20 mouse cellular contexts compared by ENCODE assay signal in genomic region chr1:75516703-75517380, GRCm38 (mm10). TPM values are rescaled to one million over a fixed set of nuclear protein-coding genes. Genes with fewer than 3 reads are reported as not detected.
DNase-seq lines count a peak whose midpoint lies in the region; ATAC-seq and TF ChIP-seq lines count a peak whose summit lies in the region.
"Had no signal": no experiment of that assay in that cellular context is flagged by ENCODE, and none has a peak within 500 bp of the region (broad histone marks: within the 10 kb centered on the region; RNA-seq: fewer than 3 reads in every experiment).

No protein-coding gene starts in this region.

- TF ChIP-seq EP300 in heart, postnatal 0 days (IDR thresholded peaks at IDR 0.05; ENCODE audit: low read depth) = no peak
- no peak for TF ChIP-seq EP300 in heart, adult 2 months (IDR thresholded peaks at IDR 0.05; ENCODE audit: insufficient read depth, low read depth, low read length)

- peak overlapping the region; percentile 55 for H3K27ac ChIP-seq in embryonic facial prominence, embryonic 13.5 days
- H3K27ac ChIP-seq in embryonic facial prominence, embryonic 10.5 days (replicated peaks) = no peak overlapping the region
- peak overlapping the region; percentile 65 for H3K27ac ChIP-seq in heart, postnatal 0 days (ENCODE audit: low read depth)
- no peak overlapping the region for H3K27ac ChIP-seq in heart, adult 2 months
- H3K27ac ChIP-seq: embryonic facial prominence, embryonic 15.5 days; forebrain, embryonic 10.5 days; liver, embryonic 15.5 days; macrophage; midbrain, embryonic 12.5 days had no signal

- 52% methylated on average over 15 of the region's 15 CpGs for WGBS in embryonic facial prominence, embryonic 13.5 days
- 82% methylated on average over 15 of the region's 15 CpGs for WGBS in embryonic facial prominence, embryonic 10.5 days
- WGBS in heart, postnatal 0 days = 39% methylated on average over 15 of the region's 15 CpGs
- 39% methylated on average over 15 of the region's 15 CpGs for WGBS in heart, adult 2 months

- H3K79me2 ChIP-seq in heart, adult 2 months (replicated peaks; ENCODE audit: control insufficient read depth, insufficient read depth, low read length) = no peaks in the 10 kb centered on the region

- intact Hi-C loops in heart, adult 2 months (cut with DNase I) = no loop called here

- H3K36me3 ChIP-seq in embryonic facial prominence, embryonic 13.5 days = no peaks in the 10 kb centered on the region
- no peaks in the 10 kb centered on the region for H3K36me3 ChIP-seq in embryonic facial prominence, embryonic 10.5 days (replicated peaks)
- no peaks in the 10 kb centered on the region for H3K36me3 ChIP-seq in heart, postnatal 0 days (replicated peaks; ENCODE audit: control insufficient read depth, insufficient read depth, low read length)
- H3K36me3 ChIP-seq in heart, adult 2 months (ENCODE audit: control insufficient read depth, insufficient read depth, low read length) = no peaks in the 10 kb centered on the region
- no peaks in the 10 kb centered on the region for H3K36me3 ChIP-seq in E14TG2a.4 (ENCODE audit: insufficient read depth, low read length)
- H3K36me3 ChIP-seq: embryonic facial prominence, embryonic 15.5 days; forebrain, embryonic 10.5 days; liver, embryonic 15.5 days; midbrain, embryonic 12.5 days had no signal

- no peak overlapping the region for H3K4me3 ChIP-seq in embryonic facial prominence, embryonic 13.5 days
- no peak overlapping the region for H3K4me3 ChIP-seq in embryonic facial prominence, embryonic 10.5 days
- no peak overlapping the region for H3K4me3 ChIP-seq in heart, postnatal 0 days (ENCODE audit: low read depth, low read length)
- no peak overlapping the region for H3K4me3 ChIP-seq in heart, adult 2 months
- peak overlapping the region; percentile 0; the same call in 1 of the 2 replicates for H3K4me3 ChIP-seq in E14TG2a.4 (replicated peaks; ENCODE audit: low read length)
- H3K4me3 ChIP-seq: embryonic facial prominence, embryonic 15.5 days; forebrain, embryonic 10.5 days; liver, embryonic 15.5 days; midbrain, embryonic 12.5 days had no signal

- no peaks in the 10 kb centered on the region for H3K9me3 ChIP-seq in embryonic facial prominence, embryonic 13.5 days
- H3K9me3 ChIP-seq in embryonic facial prominence, embryonic 10.5 days = no peaks in the 10 kb centered on the region
- H3K9me3 ChIP-seq in heart, postnatal 0 days (replicated peaks; ENCODE audit: control insufficient read depth, low read length) = no peaks in the 10 kb centered on the region
- H3K9me3 ChIP-seq in E14TG2a.4 (ENCODE audit: low read length) = no peaks in the 10 kb centered on the region
- H3K9me3 ChIP-seq: embryonic facial prominence, embryonic 15.5 days; forebrain, embryonic 10.5 days; liver, embryonic 15.5 days; midbrain, embryonic 12.5 days had no signal

- no peak for TF ChIP-seq CTCF in heart, postnatal 0 days (IDR thresholded peaks at IDR 0.05; ENCODE audit: low read depth)
- no peak for TF ChIP-seq CTCF in heart, adult 2 months (IDR thresholded peaks at IDR 0.05)
- no peak for TF ChIP-seq CTCF in E14TG2a.4 (conservative IDR thresholded peaks at IDR 0.05; ENCODE audit: low read length)

- TF ChIP-seq POLR2A in heart, adult 2 months (IDR thresholded peaks at IDR 0.05; ENCODE audit: insufficient read depth, low read depth, low read length) = no peak

- ATAC-seq in embryonic facial prominence, embryonic 13.5 days (ENCODE audit: insufficient number of reproducible peaks, insufficient read depth, low FRiP score, low TSS enrichment, low read depth) = no peak
- ATAC-seq in heart, postnatal 0 days (ENCODE audit: insufficient read depth, low read depth) = no peak
- ATAC-seq: activated CD4-positive, CD25-positive, alpha-beta regulatory T cell, adult 4 months; intestine, postnatal 0 days; Patski had no signal

- H3K4me2 ChIP-seq in embryonic facial prominence, embryonic 13.5 days = no peak overlapping the region
- no peak overlapping the region for H3K4me2 ChIP-seq in heart, postnatal 0 days (ENCODE audit: low read depth, low read length)
- H3K4me2 ChIP-seq: embryonic facial prominence, embryonic 15.5 days; liver, embryonic 15.5 days; midbrain, embryonic 12.5 days had no signal

- no peaks in the 10 kb centered on the region for H3K27me3 ChIP-seq in embryonic facial prominence, embryonic 13.5 days
- H3K27me3 ChIP-seq in embryonic facial prominence, embryonic 10.5 days (replicated peaks; ENCODE audit: low read depth, poor library complexity, severe bottlenecking) = no peaks in the 10 kb centered on the region
- H3K27me3 ChIP-seq in heart, postnatal 0 days (ENCODE audit: control insufficient read depth, insufficient read depth, low read length) = no peaks in the 10 kb centered on the region
- no peaks in the 10 kb centered on the region for H3K27me3 ChIP-seq in heart, adult 2 months (ENCODE audit: control insufficient read depth, insufficient read depth, low read length)
- no peaks in the 10 kb centered on the region for H3K27me3 ChIP-seq in E14TG2a.4 (ENCODE audit: insufficient read depth, low read length)
- H3K27me3 ChIP-seq: embryonic facial prominence, embryonic 15.5 days; liver, embryonic 15.5 days; midbrain, embryonic 12.5 days had no signal

- H3K4me1 ChIP-seq in embryonic facial prominence, embryonic 13.5 days = peaks cover 33% of the 10 kb centered on the region
- peaks cover 14% of the 10 kb centered on the region for H3K4me1 ChIP-seq in embryonic facial prominence, embryonic 10.5 days
- H3K4me1 ChIP-seq in heart, postnatal 0 days (ENCODE audit: control insufficient read depth, insufficient read depth) = peaks cover 33% of the 10 kb centered on the region
- no peaks in the 10 kb centered on the region for H3K4me1 ChIP-seq in heart, adult 2 months (ENCODE audit: control insufficient read depth, insufficient read depth, low read length)
- H3K4me1 ChIP-seq in E14TG2a.4 (replicated peaks; ENCODE audit: low read depth, low read length) = peaks cover 79% of the 10 kb centered on the region

- DNase-seq in embryonic facial prominence, embryonic 10.5 days (ENCODE audit: low spot score) = no peak
- DNase-seq in heart, postnatal 0 days (ENCODE audit: low spot score) = peak; percentile 49
- DNase-seq in heart, adult 2 months = no peak
- peak; percentile 23 for DNase-seq in heart, postnatal 4 days
- no peak for DNase-seq in frontal cortex, postnatal 25 days (ENCODE audit: low spot score in 2 of 2)
- DNase-seq: B cell, adult 2 months; cerebellum, adult 18-20 months; cerebellum, postnatal 36 days; thymus, adult 2 months had no signal

- H3K9ac ChIP-seq in embryonic facial prominence, embryonic 13.5 days = no peak overlapping the region
- H3K9ac ChIP-seq in heart, postnatal 0 days (replicated peaks; ENCODE audit: low read depth, low read length) = no peak overlapping the region
- no peak overlapping the region for H3K9ac ChIP-seq in heart, adult 2 months (ENCODE audit: low read depth, low read length)
- H3K9ac ChIP-seq: embryonic facial prominence, embryonic 15.5 days; liver, embryonic 15.5 days; midbrain, embryonic 12.5 days had no signal

RNA-seq across cellular contexts. Expression of gene Stk11ip, which starts 4.5 kb away (rescaled TPM):
- 22.0 and 22.5 TPM in 2 replicates for polyA plus RNA-seq in embryonic facial prominence, embryonic 13.5 days (2015; fragmentation: Nextera tagmentation; extraction: Ambion mirVana)
- polyA plus RNA-seq in embryonic facial prominence, embryonic 10.5 days (2016; fragmentation: Nextera tagmentation; extraction: Ambion mirVana) = 31.7 and 33.4 TPM in 2 replicates
- total RNA-seq in heart, postnatal 0 days (2014; rRNA removed; ENCODE audit: low replicate concordance) = 16.4 and 18.4 TPM in 2 replicates
- polyA plus RNA-seq in heart, postnatal 0 days (2015; fragmentation: Nextera tagmentation; extraction: Ambion mirVana) = 7.3 and 8.3 TPM in 2 replicates
- 1 to 10 TPM; 7.3 to 7.7 TPM for total RNA-seq in heart, adult 2 months (2021)
- 12.9 and 19.8 TPM in 2 replicates for polyA plus RNA-seq in heart, adult 2 months (2012; rRNA removed)
- 10 to 100 TPM; 15.7 to 16.7 TPM for total RNA-seq in heart, postnatal 4 days (2021)

RNA-seq across cellular contexts. Expression of gene Inha, which starts 10.0 kb away (rescaled TPM):
- polyA plus RNA-seq in embryonic facial prominence, embryonic 13.5 days (2015; fragmentation: Nextera tagmentation; extraction: Ambion mirVana) = 12.3 and 13.2 TPM in 2 replicates
- polyA plus RNA-seq in embryonic facial prominence, embryonic 10.5 days (2016; fragmentation: Nextera tagmentation; extraction: Ambion mirVana) = 2.3 and 3.1 TPM in 2 replicates
- total RNA-seq in heart, postnatal 0 days (2014; rRNA removed; ENCODE audit: low replicate concordance) = 5.7 and 8.2 TPM in 2 replicates
- 6.4 and 7.3 TPM in 2 replicates for polyA plus RNA-seq in heart, postnatal 0 days (2015; fragmentation: Nextera tagmentation; extraction: Ambion mirVana)
- 1 to 10 TPM; 4.1 to 4.3 TPM for total RNA-seq in heart, adult 2 months (2021)
- polyA plus RNA-seq in heart, adult 2 months (2012; rRNA removed) = 17.0 and 20.4 TPM in 2 replicates
- 10 to 100 TPM in 1 of 2 experiments, 1 to 10 TPM in 1; 10.0 to 10.3 TPM for total RNA-seq in heart, postnatal 4 days (2021)
- polyA plus RNA-seq: activated CD4-positive, CD25-positive, alpha-beta regulatory T cell, adult 4 months; macrophage had no signal

RNA-seq across cellular contexts. Expression of gene Obsl1, which starts 10.6 kb away (rescaled TPM):
- polyA plus RNA-seq in embryonic facial prominence, embryonic 13.5 days (2015; fragmentation: Nextera tagmentation; extraction: Ambion mirVana) = 62.3 and 67.1 TPM in 2 replicates
- polyA plus RNA-seq in embryonic facial prominence, embryonic 10.5 days (2016; fragmentation: Nextera tagmentation; extraction: Ambion mirVana) = 57.9 and 63.0 TPM in 2 replicates
- 293 and 367 TPM in 2 replicates for total RNA-seq in heart, postnatal 0 days (2014; rRNA removed; ENCODE audit: low replicate concordance)
- polyA plus RNA-seq in heart, postnatal 0 days (2015; fragmentation: Nextera tagmentation; extraction: Ambion mirVana) = 45.8 and 46.8 TPM in 2 replicates
- 100 to 1,000 TPM; 117 to 131 TPM for total RNA-seq in heart, adult 2 months (2021)
- 87.8 and 119 TPM in 2 replicates for polyA plus RNA-seq in heart, adult 2 months (2012; rRNA removed)
- total RNA-seq in heart, postnatal 4 days (2021) = 100 to 1,000 TPM; 196 to 210 TPM
- polyA plus RNA-seq: activated CD4-positive, CD25-positive, alpha-beta regulatory T cell, adult 4 months; macrophage had no signal

RNA-seq across cellular contexts. Expression of gene Slc4a3, which starts 29.2 kb away (rescaled TPM):
- polyA plus RNA-seq in embryonic facial prominence, embryonic 13.5 days (2015; fragmentation: Nextera tagmentation; extraction: Ambion mirVana) = 27.0 and 37.1 TPM in 2 replicates
- 15.7 and 18.0 TPM in 2 replicates for polyA plus RNA-seq in embryonic facial prominence, embryonic 10.5 days (2016; fragmentation: Nextera tagmentation; extraction: Ambion mirVana)
- 114 and 136 TPM in 2 replicates for total RNA-seq in heart, postnatal 0 days (2014; rRNA removed; ENCODE audit: low replicate concordance)
- 44.7 and 49.9 TPM in 2 replicates for polyA plus RNA-seq in heart, postnatal 0 days (2015; fragmentation: Nextera tagmentation; extraction: Ambion mirVana)
- total RNA-seq in heart, adult 2 months (2021) = 100 to 1,000 TPM; 241 to 300 TPM
- 182 and 222 TPM in 2 replicates for polyA plus RNA-seq in heart, adult 2 months (2012; rRNA removed)
- 100 to 1,000 TPM; 121 to 125 TPM for total RNA-seq in heart, postnatal 4 days (2021)

RNA-seq across cellular contexts. Expression of gene Tmem198, which starts 37.5 kb away (rescaled TPM):
- polyA plus RNA-seq in embryonic facial prominence, embryonic 13.5 days (2015; fragmentation: Nextera tagmentation; extraction: Ambion mirVana) = 1.1 and 1.5 TPM in 2 replicates
- polyA plus RNA-seq in embryonic facial prominence, embryonic 10.5 days (2016; fragmentation: Nextera tagmentation; extraction: Ambion mirVana) = 3.3 and 3.5 TPM in 2 replicates
- not detected in 2 replicates for total RNA-seq in heart, postnatal 0 days (2014; rRNA removed; ENCODE audit: low replicate concordance)
- 0.61 and 0.81 TPM in 2 replicates for polyA plus RNA-seq in heart, postnatal 0 days (2015; fragmentation: Nextera tagmentation; extraction: Ambion mirVana)
- total RNA-seq in heart, adult 2 months (2021) = under 1 TPM; 0.21 to 0.66 TPM
- 0.39 and 0.73 TPM in 2 replicates for polyA plus RNA-seq in heart, adult 2 months (2012; rRNA removed)
- 1 to 10 TPM in 1 of 2 experiments, under 1 TPM in 1; 0.55 to 1.1 TPM for total RNA-seq in heart, postnatal 4 days (2021)
- total RNA-seq: gastrocnemius, adult 8-10 months had no signal
- polyA plus RNA-seq: macrophage had no signal

Comparison
In these comparisons a context has a peak if more than half of its experiments do, and no peak if none do; other contexts are left out.
1. H3K27ac ChIP-seq: peak in embryonic facial prominence, embryonic 13.5 days (single experiment) and heart, postnatal 0 days (single experiment); none in embryonic facial prominence, embryonic 10.5 days (single experiment) and heart, adult 2 months (single experiment).
2. DNase-seq: peak in heart, postnatal 0 days (single experiment) and heart, postnatal 4 days (single experiment); none in embryonic facial prominence, embryonic 10.5 days (single experiment), heart, adult 2 months (0 of 2) and frontal cortex, postnatal 25 days (0 of 2).